Mouse (Mus musculus) brain, embryonic 14.5 days (tissue): ENCODE measurements at regions not wholly inside any gene's neighbourhood (a gene's known extent, or its start where the extent isn't known, plus 50 kb on each side); places are given as distances from the start of the nearest gene placed in this dataset.

Source experiments
- CTCF ChIP-seq: fragments of 200-500 bp; IDR thresholded peaks from 2 replicates; pipeline ENCODE4 v1.5.1; 2012; ENCODE audit warnings: inconsistent platforms, mild to moderate bottlenecking, moderate library complexity, borderline replicate concordance; ENCODE audit not compliant: insufficient read depth, insufficient read length; ENCODE audit errors: extremely low read depth
- POLR2A ChIP-seq: fragments of 200-500 bp; IDR thresholded peaks from 2 replicates; pipeline ENCODE4 v1.6.1; 2012; ENCODE audit warnings: mild to moderate bottlenecking, inconsistent platforms, borderline replicate concordance; ENCODE audit not compliant: poor library complexity, insufficient read depth, insufficient read length, severe bottlenecking; ENCODE audit errors: extremely low read depth

- TF ChIP-seq CTCF (no peak), POLR2A (no peak)
Observed at GRCm38 (mm10) chr2:75477076-75477475, 182.0 kb upstream of the Hnrnpa3 start.
